Mouse (Mus musculus): ENCODE measurements around the gene Slc48a1.

Gene Slc48a1

DNA sequence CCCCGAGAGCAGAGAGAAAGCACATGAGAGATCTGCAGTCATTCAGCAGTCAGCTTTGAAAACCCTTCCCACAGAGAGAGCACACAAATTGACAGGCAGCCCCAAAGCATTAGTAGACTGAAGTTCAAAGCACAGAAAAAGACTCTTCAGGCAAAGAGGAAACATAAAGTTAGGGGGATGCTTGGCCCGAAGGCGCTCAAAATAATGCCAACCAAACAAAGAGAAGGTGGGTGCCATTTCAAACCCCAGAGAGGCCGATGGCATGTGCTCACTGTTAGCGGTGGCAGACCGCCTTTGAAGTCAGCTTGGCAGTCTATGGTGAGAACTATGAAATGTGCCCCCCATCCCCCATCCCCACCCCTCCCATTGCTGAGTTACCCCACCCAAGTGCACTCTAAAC lies 63.7 kb downstream of the Slc48a1 start:
- no peak for DNase-seq (ENCODE audit: low read depth, low spot score)

Measured in telencephalon, adult 2 months (tissue).